Mouse (Mus musculus) brain, embryonic 14.5 days (tissue): ENCODE data around the gene Ltbr.

Experiments used
- CTCF ChIP-seq: fragments of 200-500 bp; IDR thresholded peaks from 2 replicates; pipeline ENCODE4 v1.5.1; 2012; ENCODE audit warnings: inconsistent platforms, mild to moderate bottlenecking, moderate library complexity, borderline replicate concordance; ENCODE audit not compliant: insufficient read depth, insufficient read length; ENCODE audit errors: extremely low read depth
- POLR2A ChIP-seq: fragments of 200-500 bp; IDR thresholded peaks from 2 replicates; pipeline ENCODE4 v1.6.1; 2012; ENCODE audit warnings: mild to moderate bottlenecking, inconsistent platforms, borderline replicate concordance; ENCODE audit not compliant: poor library complexity, insufficient read depth, insufficient read length, severe bottlenecking; ENCODE audit errors: extremely low read depth

DNA sequence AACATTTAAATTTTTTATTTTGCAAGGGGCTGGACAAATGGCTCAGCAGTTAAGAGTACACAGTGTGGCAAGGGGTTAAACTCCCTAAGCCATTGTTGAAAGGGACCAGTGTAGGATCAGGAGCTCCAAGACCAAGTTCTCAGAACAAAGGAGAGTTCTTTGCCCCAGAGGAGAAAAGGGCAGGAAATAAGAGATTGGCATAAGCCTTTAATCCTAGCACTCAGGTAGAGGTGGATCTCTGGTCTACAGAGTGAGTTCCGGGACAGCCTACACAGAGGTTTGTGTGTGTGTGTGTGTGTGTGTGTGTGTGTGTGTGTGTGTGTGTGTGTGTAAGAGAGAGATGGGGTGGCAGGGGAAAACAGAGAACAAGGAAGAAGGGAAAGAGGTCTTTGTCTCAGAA lies 12.7 kb downstream of the Ltbr start:
- TF ChIP-seq POLR2A, result no peak
- TF ChIP-seq CTCF, result no peak
